Comparison of ENCODE assay signal across 12 mouse cellular contexts in genomic region chr19:3388061-3388460, GRCm38 (mm10). TPM values are rescaled to one million over a fixed set of nuclear protein-coding genes. Genes with fewer than 3 reads are reported as not detected.
DNase-seq lines count a peak whose midpoint lies in the region; ATAC-seq and TF ChIP-seq lines count a peak whose summit lies in the region.
"Had no signal": no experiment of that assay in that cellular context is flagged by ENCODE, and none has a peak within 500 bp of the region (broad histone marks: within the 10 kb centered on the region; RNA-seq: fewer than 3 reads in every experiment).

No protein-coding gene starts in this region.

- 69% methylated on average over 6 of the region's 6 CpGs for WGBS in hindbrain, embryonic 13.5 days
- 73% methylated on average over 6 of the region's 6 CpGs for WGBS in hindbrain, postnatal 0 days
- 85% methylated on average over 6 of the region's 6 CpGs for WGBS in midbrain, embryonic 16.5 days
- WGBS in midbrain, embryonic 13.5 days: 71% methylated on average over 6 of the region's 6 CpGs
- WGBS in liver, embryonic 12.5 days (ENCODE audit: insufficient replicate concordance): 41% methylated on average over 6 of the region's 6 CpGs
- 71% methylated on average over 6 of the region's 6 CpGs for WGBS in cerebellum, adult 2 months

- H3K9me3 ChIP-seq in hindbrain, embryonic 13.5 days: 0 out of 2 replicates have a peak, but pooled peaks cover 3% of the 10 kb centered on the region
- no peaks in the 10 kb centered on the region for H3K9me3 ChIP-seq in hindbrain, postnatal 0 days (ENCODE audit: low read length)
- no peaks in the 10 kb centered on the region for H3K9me3 ChIP-seq in midbrain, embryonic 16.5 days (replicated peaks; ENCODE audit: control insufficient read depth, low read length, poor library complexity, severe bottlenecking)
- H3K9me3 ChIP-seq in midbrain, embryonic 13.5 days: no peaks in the 10 kb centered on the region
- H3K9me3 ChIP-seq in liver, embryonic 12.5 days (replicated peaks): 0 out of 2 replicates have a peak, but pooled peaks cover 5% of the 10 kb centered on the region
- H3K9me3 ChIP-seq: embryonic facial prominence, embryonic 15.5 days; lung, embryonic 15.5 days had no signal

- no peak for TF ChIP-seq CTCF in hindbrain, postnatal 0 days (IDR thresholded peaks at IDR 0.05; ENCODE audit: low read depth)
- TF ChIP-seq CTCF in cerebellum, adult 2 months (IDR thresholded peaks at IDR 0.05; ENCODE audit: borderline replicate concordance, insufficient read depth, low read depth, low read length): no peak

- ATAC-seq in hindbrain, embryonic 13.5 days (ENCODE audit: low FRiP score): peak; percentile 11; the same call in 1 of the 2 replicates
- no peak for ATAC-seq in hindbrain, postnatal 0 days
- ATAC-seq in midbrain, embryonic 16.5 days: peak; percentile 32; the same call in 1 of the 2 replicates
- ATAC-seq in midbrain, embryonic 13.5 days: no peak
- ATAC-seq in liver, embryonic 12.5 days: no peak

- intact Hi-C loops in heart, postnatal 14 days (cut with DNase I): loop anchor here (5.0 kb wide), 1 partner anchor 49 kb away; no protein-coding TSS in a partner anchor

- H3K9ac ChIP-seq in hindbrain, embryonic 13.5 days: no peak overlapping the region
- no peak overlapping the region for H3K9ac ChIP-seq in hindbrain, postnatal 0 days (replicated peaks; ENCODE audit: low read length)
- H3K9ac ChIP-seq in midbrain, embryonic 16.5 days (ENCODE audit: low read depth, low read length): no peak overlapping the region
- H3K9ac ChIP-seq in midbrain, embryonic 13.5 days (replicated peaks): no peak overlapping the region
- H3K9ac ChIP-seq in liver, embryonic 12.5 days: no peak overlapping the region
- H3K9ac ChIP-seq: embryonic facial prominence, embryonic 15.5 days had no signal

- H3K36me3 ChIP-seq in hindbrain, embryonic 13.5 days: 0 out of 2 replicates have a peak, but pooled peaks cover 6% of the 10 kb centered on the region
- no peaks in the 10 kb centered on the region; the same call in 1 of the 2 replicates for H3K36me3 ChIP-seq in hindbrain, postnatal 0 days (ENCODE audit: insufficient read depth, low read length)
- no peaks in the 10 kb centered on the region for H3K36me3 ChIP-seq in midbrain, embryonic 16.5 days (ENCODE audit: control insufficient read depth, insufficient read depth, low read length)
- H3K36me3 ChIP-seq in midbrain, embryonic 13.5 days: no peaks in the 10 kb centered on the region; the same call in 1 of the 2 replicates
- H3K36me3 ChIP-seq in liver, embryonic 12.5 days: peaks cover 12% of the 10 kb centered on the region; the same call in 1 of the 2 replicates
- H3K36me3 ChIP-seq: lung, embryonic 15.5 days had no signal

- DNase-seq in hindbrain, postnatal 0 days (ENCODE audit: low spot score): no peak
- DNase-seq in heart, postnatal 14 days: no peak
- DNase-seq in cerebellum, adult 2 months: no peak

- no peak overlapping the region for H3K4me3 ChIP-seq in hindbrain, embryonic 13.5 days
- no peak overlapping the region for H3K4me3 ChIP-seq in hindbrain, postnatal 0 days (ENCODE audit: low read length)
- no peak overlapping the region for H3K4me3 ChIP-seq in midbrain, embryonic 16.5 days (ENCODE audit: low read depth, low read length)
- no peak overlapping the region; the same call in 1 of the 2 replicates for H3K4me3 ChIP-seq in midbrain, embryonic 13.5 days (replicated peaks)
- no peak overlapping the region for H3K4me3 ChIP-seq in liver, embryonic 12.5 days
- no peak overlapping the region for H3K4me3 ChIP-seq in cerebellum, adult 2 months (replicated peaks; ENCODE audit: insufficient read depth, low read depth, low read length)

- H3K4me2 ChIP-seq in hindbrain, embryonic 13.5 days: no peak overlapping the region
- H3K4me2 ChIP-seq in hindbrain, postnatal 0 days (ENCODE audit: low read depth, low read length): no peak overlapping the region
- H3K4me2 ChIP-seq in midbrain, embryonic 16.5 days (ENCODE audit: low read length): no peak overlapping the region
- H3K4me2 ChIP-seq in midbrain, embryonic 13.5 days (replicated peaks): no peak overlapping the region
- peak overlapping the region; percentile 90; the same call in 1 of the 2 replicates for H3K4me2 ChIP-seq in liver, embryonic 12.5 days

- H3K27ac ChIP-seq in hindbrain, embryonic 13.5 days: no peak overlapping the region
- no peak overlapping the region for H3K27ac ChIP-seq in hindbrain, postnatal 0 days
- no peak overlapping the region for H3K27ac ChIP-seq in midbrain, embryonic 16.5 days (ENCODE audit: low read length)
- H3K27ac ChIP-seq in midbrain, embryonic 13.5 days: no peak overlapping the region
- H3K27ac ChIP-seq in liver, embryonic 12.5 days: no peak overlapping the region
- H3K27ac ChIP-seq in cerebellum, adult 2 months (ENCODE audit: insufficient read depth, low read length): no peak overlapping the region
- H3K27ac ChIP-seq: embryonic facial prominence, embryonic 15.5 days; heart, embryonic 15.5 days; lung, embryonic 15.5 days had no signal

- no peak for TF ChIP-seq POLR2A in cerebellum, adult 2 months (IDR thresholded peaks at IDR 0.05; ENCODE audit: borderline replicate concordance, insufficient read depth, low read length)

- H3K4me1 ChIP-seq in hindbrain, embryonic 13.5 days (replicated peaks): peaks cover 8% of the 10 kb centered on the region; the same call in 1 of the 2 replicates
- H3K4me1 ChIP-seq in hindbrain, postnatal 0 days (ENCODE audit: insufficient read depth, low read length): peaks cover 3% of the 10 kb centered on the region; the same call in 1 of the 2 replicates
- H3K4me1 ChIP-seq in midbrain, embryonic 16.5 days (ENCODE audit: control insufficient read depth, insufficient read depth, low read length): peaks cover 4% of the 10 kb centered on the region; the same call in 1 of the 2 replicates
- H3K4me1 ChIP-seq in midbrain, embryonic 13.5 days (replicated peaks): 0 out of 2 replicates have a peak, but pooled peaks cover 4% of the 10 kb centered on the region
- peaks cover 36% of the 10 kb centered on the region for H3K4me1 ChIP-seq in liver, embryonic 12.5 days
- no peaks in the 10 kb centered on the region for H3K4me1 ChIP-seq in cerebellum, adult 2 months (ENCODE audit: control insufficient read depth, insufficient read depth, low read length)

- 0 out of 2 replicates have a peak, but pooled peaks cover 22% of the 10 kb centered on the region for H3K27me3 ChIP-seq in hindbrain, embryonic 13.5 days
- no peaks in the 10 kb centered on the region for H3K27me3 ChIP-seq in hindbrain, postnatal 0 days (ENCODE audit: insufficient read depth, low read length)
- no peaks in the 10 kb centered on the region; the same call in 1 of the 2 replicates for H3K27me3 ChIP-seq in midbrain, embryonic 16.5 days (ENCODE audit: control insufficient read depth, insufficient read depth, low read depth, low read length)
- H3K27me3 ChIP-seq in midbrain, embryonic 13.5 days: peaks cover 6% of the 10 kb centered on the region; the same call in 1 of the 2 replicates
- no peaks in the 10 kb centered on the region for H3K27me3 ChIP-seq in liver, embryonic 12.5 days (replicated peaks)
- H3K27me3 ChIP-seq in cerebellum, adult 2 months (ENCODE audit: control insufficient read depth, insufficient read depth, low read length): no peaks in the 10 kb centered on the region
- H3K27me3 ChIP-seq: embryonic facial prominence, embryonic 15.5 days; heart, embryonic 15.5 days; lung, embryonic 15.5 days had no signal

RNA-seq across cellular contexts. Expression of gene Tesmin, which starts 0.6 kb away (rescaled TPM):
- 0.28 and 0.42 TPM in 2 replicates for polyA plus RNA-seq in hindbrain, embryonic 13.5 days (2015; fragmentation: Nextera tagmentation; extraction: Ambion mirVana)
- total RNA-seq in hindbrain, postnatal 0 days (2014; rRNA removed): 1.3 and 1.5 TPM in 2 replicates
- 0.97 and 1.1 TPM in 2 replicates for polyA plus RNA-seq in hindbrain, postnatal 0 days (2015; fragmentation: Nextera tagmentation; extraction: Ambion mirVana)
- polyA plus RNA-seq in midbrain, embryonic 16.5 days (2015; fragmentation: Nextera tagmentation; extraction: Ambion mirVana): 0.81 and 0.84 TPM in 2 replicates
- polyA plus RNA-seq in midbrain, embryonic 13.5 days (2015; fragmentation: Nextera tagmentation; extraction: Ambion mirVana): 0.35 and 0.37 TPM in 2 replicates
- polyA plus RNA-seq in liver, embryonic 12.5 days (2016; fragmentation: Nextera tagmentation; extraction: Ambion mirVana): 0.38 and 0.41 TPM in 2 replicates
- 1 to 10 TPM; 5.0 to 5.2 TPM for total RNA-seq in heart, postnatal 14 days (2021)
- polyA plus RNA-seq in cerebellum, adult 2 months (2012; rRNA removed): 0.13 and 0.15 TPM in 2 replicates

RNA-seq across cellular contexts. Expression of gene Gal, which starts 26.3 kb away (rescaled TPM):
- 23.3 and 33.2 TPM in 2 replicates for polyA plus RNA-seq in hindbrain, embryonic 13.5 days (2015; fragmentation: Nextera tagmentation; extraction: Ambion mirVana)
- 0.75 and 3.7 TPM in 2 replicates for total RNA-seq in hindbrain, postnatal 0 days (2014; rRNA removed)
- polyA plus RNA-seq in hindbrain, postnatal 0 days (2015; fragmentation: Nextera tagmentation; extraction: Ambion mirVana): 29.4 and 40.6 TPM in 2 replicates
- 15.6 and 16.6 TPM in 2 replicates for polyA plus RNA-seq in midbrain, embryonic 16.5 days (2015; fragmentation: Nextera tagmentation; extraction: Ambion mirVana)
- polyA plus RNA-seq in midbrain, embryonic 13.5 days (2015; fragmentation: Nextera tagmentation; extraction: Ambion mirVana): 4.0 and 4.7 TPM in 2 replicates
- 0.19 and 0.29 TPM in 2 replicates for polyA plus RNA-seq in liver, embryonic 12.5 days (2016; fragmentation: Nextera tagmentation; extraction: Ambion mirVana)
- total RNA-seq in heart, postnatal 14 days (2021): not detected
- polyA plus RNA-seq in cerebellum, adult 2 months (2012; rRNA removed): 6.7 and 7.1 TPM in 2 replicates
- total RNA-seq: heart, adult 2 months had no signal
- polyA plus RNA-seq: C2C12 had no signal

Comparison
In these comparisons a context has a peak if more than half of its experiments do, and no peak if none do; other contexts are left out.
1. ATAC-seq: peak in hindbrain, embryonic 13.5 days (single experiment) and midbrain, embryonic 16.5 days (single experiment); none in hindbrain, postnatal 0 days (single experiment), midbrain, embryonic 13.5 days (single experiment) and liver, embryonic 12.5 days (single experiment).